Mouse (Mus musculus): Measurements from ENCODE around the gene Olfr186.
"Not testable (repeated sequence)": the region's sequence is repeated elsewhere in the genome, so short reads cannot be mapped to it uniquely, and the experiment has no call there.

Olfr186 gene

DNA sequence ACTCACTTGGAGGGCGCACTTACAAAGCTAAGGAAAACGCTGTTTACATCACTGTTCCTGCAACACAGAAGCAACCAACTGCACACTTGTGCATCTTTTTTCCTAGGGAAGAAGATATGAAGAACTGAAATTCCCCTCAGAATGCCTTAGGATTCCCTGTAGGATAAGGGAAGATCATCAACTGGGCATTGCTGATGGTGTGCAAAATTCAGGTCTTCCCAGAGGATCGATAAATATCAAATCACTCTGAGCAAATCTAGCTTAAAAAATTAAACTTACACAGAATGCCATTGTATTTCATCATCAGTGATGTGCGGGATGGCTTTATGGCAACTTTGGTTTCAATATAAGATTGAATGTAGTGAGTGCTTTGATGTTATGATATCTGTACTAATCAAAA is at the start of gene Olfr186:
Gene Olfr186 (minus strand): TSS at position 101 of the 400 bp plus-strand sequence.
- DNase-seq (ENCODE audit: low read depth, low spot score) = no peak

DNA sequence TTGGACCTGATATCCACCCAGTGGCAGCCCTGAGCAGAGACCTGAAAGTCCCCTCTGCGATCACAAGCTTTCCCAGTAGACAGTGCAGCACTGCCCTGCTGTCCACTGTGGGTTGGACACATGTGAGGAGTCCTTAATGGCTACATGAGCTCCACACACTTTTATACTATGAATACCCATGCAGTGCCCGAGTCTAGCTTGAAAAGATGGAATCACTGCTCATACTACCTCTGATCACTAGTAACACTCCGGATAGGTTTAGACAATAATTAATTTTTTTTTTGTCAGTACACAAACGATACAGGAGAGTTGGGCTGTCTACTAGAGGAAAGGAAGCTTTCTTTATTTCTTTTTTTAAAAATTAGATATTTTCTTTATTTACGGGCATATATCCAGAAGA is 47.8 kb upstream of the Olfr186 start, which contains the start of gene Olfr190:
Gene Olfr190 (minus strand): TSS at position 101 of the 400 bp plus-strand sequence.
- no peak for DNase-seq (ENCODE audit: low read depth, low spot score)

DNA sequence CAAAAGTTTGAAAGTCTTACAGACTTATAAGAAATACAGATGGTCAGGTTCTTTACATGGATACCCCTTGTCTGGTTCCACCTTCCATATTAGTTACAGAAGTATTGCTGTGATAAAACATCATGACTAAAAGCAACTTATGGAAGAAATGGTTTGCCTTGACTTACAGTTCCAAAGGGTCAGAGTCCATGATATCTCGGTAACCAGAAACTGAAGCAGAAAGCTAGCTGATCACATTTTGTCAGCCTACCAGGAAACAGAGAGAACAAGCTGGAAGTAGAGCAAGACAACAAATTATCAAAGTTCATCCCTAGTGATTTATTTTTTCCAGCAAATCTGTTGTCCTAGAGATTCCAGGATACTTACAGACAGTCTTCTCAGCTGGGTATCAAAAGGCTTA is 43.4 kb upstream of the Olfr186 start:
- DNase-seq (ENCODE audit: low read depth, low spot score) = no peak

DNA sequence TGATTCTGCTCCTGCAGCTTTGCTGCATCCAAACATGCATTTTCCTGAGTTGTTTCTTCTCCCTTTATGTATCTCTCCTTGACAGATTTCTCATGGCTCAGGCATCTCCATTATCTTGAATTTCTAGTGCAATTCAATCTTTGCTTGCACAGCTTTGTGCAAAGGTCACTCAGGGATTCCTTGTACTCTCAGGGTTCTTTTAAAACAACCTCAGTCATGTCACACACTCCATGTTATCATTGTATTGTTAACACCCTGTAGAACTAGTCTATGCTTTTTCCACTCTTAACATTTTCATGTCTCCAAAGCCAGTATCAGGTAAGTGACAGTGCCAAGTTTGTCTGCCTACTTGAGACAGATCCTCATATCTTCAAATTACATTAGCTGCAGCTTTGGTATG is 41.7 kb upstream of the Olfr186 start:
- DNase-seq (ENCODE audit: low read depth, low spot score) = no peak

DNA sequence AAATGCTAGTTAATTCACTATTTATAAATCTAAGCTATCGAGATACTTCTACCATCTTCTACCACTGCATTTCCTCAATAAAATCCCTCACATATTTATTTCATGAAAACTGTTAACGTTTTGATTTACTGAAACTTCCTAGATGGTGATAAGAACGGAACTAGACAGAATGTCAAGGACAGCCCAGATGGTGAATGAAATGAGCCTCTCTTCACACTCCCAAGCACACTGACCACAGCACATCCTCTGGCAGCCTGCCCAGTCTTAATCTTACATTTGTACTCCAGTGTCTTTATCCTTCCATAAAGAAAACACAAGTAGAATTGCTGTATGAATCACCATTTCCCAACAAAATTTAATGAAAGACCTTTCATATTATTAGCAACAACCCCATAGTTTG is 32.3 kb upstream of the Olfr186 start:
- not testable (repeated sequence) for DNase-seq (ENCODE audit: low read depth, low spot score)

DNA sequence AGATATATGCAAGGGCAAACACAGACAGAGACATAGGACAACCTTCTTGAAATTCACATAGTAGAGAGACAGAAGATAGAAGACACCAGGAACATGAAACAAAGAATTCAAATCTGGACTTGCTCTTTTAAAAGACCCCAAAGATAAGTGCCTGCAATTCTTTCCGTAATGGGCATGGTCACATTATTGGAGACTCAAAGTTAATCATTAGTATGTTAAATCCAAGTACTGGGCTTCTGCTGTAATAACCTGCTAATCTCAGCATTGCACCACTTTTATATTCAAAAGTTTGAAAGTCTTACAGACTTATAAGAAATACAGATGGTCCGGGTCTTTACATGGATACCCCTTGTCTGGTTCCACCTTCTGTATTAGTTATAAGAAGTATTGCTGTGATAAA is 19.2 kb upstream of the Olfr186 start:
- DNase-seq (ENCODE audit: low read depth, low spot score) = not testable (repeated sequence)

DNA sequence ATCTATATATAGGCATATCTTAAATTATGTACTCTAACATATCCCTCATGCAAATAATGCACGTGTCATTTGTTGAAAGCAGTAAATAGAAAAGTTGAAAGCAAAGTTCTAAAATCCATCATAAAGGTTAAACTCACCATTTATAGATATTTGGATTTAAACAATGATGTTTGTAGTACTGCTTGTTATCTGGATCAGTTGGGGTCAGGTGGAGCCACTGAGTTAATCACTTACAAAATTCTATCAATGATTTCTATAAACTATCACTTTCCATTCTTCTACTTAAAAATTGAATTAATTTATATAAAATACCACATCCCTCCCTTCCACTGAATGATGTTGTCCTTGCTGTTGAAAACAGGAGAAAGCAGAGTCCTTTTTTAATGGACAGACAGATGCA is 18.8 kb upstream of the Olfr186 start:
- no peak for DNase-seq (ENCODE audit: low read depth, low spot score)

DNA sequence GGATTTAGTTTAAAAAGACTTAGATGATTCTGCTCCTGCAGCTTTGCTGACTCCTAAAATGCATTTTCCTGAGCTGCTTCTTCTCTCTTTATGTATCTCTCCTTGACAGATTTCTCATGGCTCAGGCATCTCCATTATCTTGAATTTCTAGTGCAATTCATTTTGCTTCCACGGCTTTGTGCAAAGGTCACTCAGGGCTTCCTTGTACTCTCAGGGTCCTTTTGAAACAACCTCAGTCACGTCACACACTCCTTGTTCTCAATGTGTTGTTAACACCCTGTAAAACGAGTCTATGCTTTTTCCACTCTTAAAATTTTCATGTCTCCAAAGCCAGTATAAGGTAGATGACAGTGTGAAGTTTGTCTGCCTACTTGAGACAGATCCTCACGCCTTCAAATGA is 17.5 kb upstream of the Olfr186 start:
- no peak for DNase-seq (ENCODE audit: low read depth, low spot score)

DNA sequence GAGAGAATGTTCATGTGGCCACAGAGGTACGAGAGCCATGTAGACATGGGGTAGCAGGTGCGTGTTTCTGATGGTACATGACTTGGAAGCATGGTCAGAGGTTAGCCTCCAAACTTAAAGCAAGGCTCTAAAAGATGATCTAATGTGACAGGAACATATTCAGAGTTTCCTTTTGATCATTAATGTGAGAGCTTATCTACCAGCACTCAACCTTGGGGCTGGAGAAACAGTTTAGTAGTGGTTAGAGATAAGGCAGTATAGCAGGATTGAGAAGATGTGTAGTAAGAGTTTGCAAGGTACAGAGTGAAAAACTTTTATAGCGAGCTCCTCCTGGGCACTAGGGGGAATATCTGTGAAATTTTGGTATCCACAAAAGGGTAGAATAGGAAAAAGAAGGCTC is 15.7 kb upstream of the Olfr186 start:
- DNase-seq (ENCODE audit: low read depth, low spot score) = no peak

DNA sequence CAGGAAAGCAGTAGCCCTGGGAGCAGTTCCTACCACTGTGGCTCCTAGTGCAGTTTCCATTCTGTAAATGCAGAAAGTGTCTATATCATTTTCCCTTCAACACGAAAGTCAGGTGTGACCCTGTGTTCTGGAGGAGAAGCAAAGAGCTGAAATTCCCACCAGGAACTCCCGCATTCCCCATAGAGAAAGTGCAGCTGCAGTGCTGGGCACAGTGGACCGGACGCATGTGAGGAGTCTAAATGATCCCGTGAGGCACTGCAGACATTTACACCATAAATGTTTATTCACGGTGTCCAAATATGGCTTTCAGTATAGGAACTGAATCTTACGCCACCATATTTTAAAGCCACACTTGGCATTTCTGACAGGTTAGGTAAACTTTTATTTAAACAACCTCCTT is 9.6 kb upstream of the Olfr186 start, which contains the start of gene Olfr187:
Gene Olfr187 (minus strand): TSS at position 58 of the 400 bp plus-strand sequence.
- DNase-seq (ENCODE audit: low read depth, low spot score) = no peak

DNA sequence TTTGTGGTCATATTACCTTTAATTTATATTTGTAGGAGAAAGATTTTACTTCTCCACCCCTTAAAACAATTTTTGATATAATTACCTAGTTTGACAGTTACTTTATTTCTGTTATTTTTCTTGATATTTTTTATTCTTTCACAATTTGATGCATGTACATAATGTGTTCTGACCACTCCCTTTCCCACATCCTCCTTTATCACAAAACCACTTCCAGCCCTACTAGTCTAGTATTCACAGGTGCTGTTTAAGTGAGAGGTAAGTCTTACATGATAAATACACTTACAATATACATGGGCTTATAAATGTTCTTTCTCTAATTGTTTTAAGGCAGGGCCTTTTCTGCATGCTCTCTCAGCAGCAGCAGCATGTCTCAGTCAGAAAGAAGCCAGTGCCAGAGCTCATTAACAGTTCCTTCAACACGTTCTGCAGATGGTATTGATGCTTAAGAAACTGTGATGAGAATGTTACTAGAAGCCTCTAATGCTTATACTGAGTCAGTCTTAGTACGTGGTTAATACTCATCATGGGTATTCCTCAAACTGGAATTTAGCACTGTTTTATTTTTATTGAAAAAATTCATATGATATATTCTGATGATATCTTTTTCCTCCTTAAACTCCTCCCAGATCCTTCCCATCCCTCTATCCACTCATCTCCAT is 16.6 kb downstream of the Olfr186 start:
- DNase-seq (ENCODE audit: low read depth, low spot score) = no peak

DNA sequence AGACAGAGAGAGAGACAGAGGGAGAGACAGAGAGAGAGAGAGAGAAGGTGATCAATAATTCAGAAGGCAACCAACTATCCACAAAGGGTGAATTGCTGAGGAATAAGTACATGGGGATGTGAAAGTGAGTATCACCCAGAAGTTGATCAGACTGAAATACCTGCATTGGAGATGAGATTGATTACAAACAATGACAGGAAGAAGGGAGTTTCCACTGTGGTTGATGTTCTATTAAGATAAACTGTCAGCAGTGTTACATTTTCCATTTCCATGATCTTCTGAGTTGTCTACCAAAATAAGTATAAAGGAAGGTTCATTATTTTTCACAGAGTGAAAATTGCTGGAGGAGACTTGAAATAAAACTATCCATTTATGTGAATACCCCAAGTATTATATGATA is 22.9 kb downstream of the Olfr186 start:
- DNase-seq (ENCODE audit: low read depth, low spot score) = no peak

DNA sequence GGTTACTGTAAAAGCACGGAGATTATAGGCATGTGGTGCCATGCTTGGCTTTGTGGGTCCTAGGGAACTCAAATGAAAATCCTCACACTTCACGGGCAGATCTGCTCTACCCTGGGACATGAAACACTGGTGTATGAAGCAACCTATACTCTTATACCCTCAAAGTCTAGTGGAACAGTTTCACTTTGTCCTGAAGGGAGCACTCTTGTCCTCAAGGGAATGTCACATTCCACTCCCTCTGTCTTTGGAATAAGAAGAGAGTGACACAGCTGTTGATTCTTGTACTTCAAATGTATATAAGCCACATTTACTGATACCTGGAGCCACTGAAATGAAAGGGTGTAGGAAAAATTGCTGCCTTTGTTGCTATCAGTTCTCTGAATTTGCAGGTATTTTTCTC is 35.0 kb downstream of the Olfr186 start, which contains the start of gene Olfr183:
Gene Olfr183 (plus strand): TSS at position 301 of the 400 bp plus-strand sequence.
- DNase-seq (ENCODE audit: low read depth, low spot score) = no peak

All from A20 (cell line).